Mouse (Mus musculus) intestine, postnatal 0 days (tissue): ENCODE data around the gene Gm14393. TPM values are rescaled to one million over a fixed set of nuclear protein-coding genes. Genes with fewer than 3 reads are reported as not detected.
"Not testable (repeated sequence)": the region's sequence is repeated elsewhere in the genome, so short reads cannot be mapped to it uniquely, and the experiment has no call there.

ENCODE experiments used
- ATAC-seq: fragments of 200-750 bp; cut with Nextera tagmentation; 2 replicates; pipeline ENCODE4 v1.8.0; 2017; ENCODE audit warnings: mild to moderate bottlenecking, moderate TSS enrichment, moderate library complexity
- H3K27ac ChIP-seq: fragments of 300-500 bp; sonication (generic); 2 replicates; pipeline ENCODE4 v1.5.1; 2014; ENCODE audit warnings: mild to moderate bottlenecking, low read depth, low read length, moderate library complexity
- H3K27me3 ChIP-seq: fragments of 300-500 bp; sonication (generic); replicated peaks from 2 replicates; pipeline ENCODE4 v1.6.1; 2014; ENCODE audit warnings: low read length, mixed read lengths; ENCODE audit not compliant: control insufficient read depth, insufficient read depth
- H3K36me3 ChIP-seq: fragments of 300-500 bp; sonication (generic); 2 replicates; pipeline ENCODE4 v1.6.1; 2014; ENCODE audit warnings: mild to moderate bottlenecking, moderate library complexity; ENCODE audit not compliant: control insufficient read depth, insufficient read depth
- H3K4me1 ChIP-seq: fragments of 300-500 bp; sonication (generic); replicated peaks from 2 replicates; pipeline ENCODE4 v1.6.1; 2014; ENCODE audit warnings: antibody characterized with exemption, low read length, mixed read lengths; ENCODE audit not compliant: control insufficient read depth, insufficient read depth
- H3K4me2 ChIP-seq: fragments of 300-500 bp; sonication (generic); replicated peaks from 2 replicates; pipeline ENCODE4 v1.6.1; 2014; ENCODE audit warnings: low read depth, mild to moderate bottlenecking, moderate library complexity
- H3K4me3 ChIP-seq: fragments of 300-500 bp; sonication (generic); 2 replicates; pipeline ENCODE4 v1.5.1; 2014; ENCODE audit warnings: low read depth, low read length
- H3K9ac ChIP-seq: fragments of 300-500 bp; sonication (generic); 2 replicates; pipeline ENCODE4 v1.6.1; 2014; ENCODE audit warnings: mild to moderate bottlenecking, low read depth, low read length
- H3K9me3 ChIP-seq: fragments of 300-500 bp; sonication (generic); 2 replicates; pipeline ENCODE4 v1.6.1; 2016; ENCODE audit warnings: mixed run types; ENCODE audit not compliant: control insufficient read depth
- WGBS: fragments of 180-500 bp; shearing (Covaris S2); extraction: QIAGEN DNeasy Blood & Tissue Kit; methylation state at CpG from one replicate; pipeline ENCODE4 v1.1.7; 2014; 5-methylcytosine and 5-hydroxymethylcytosine counted together
- polyA plus RNA-seq: library from polyadenylated mRNA; unstranded; fragments of >200 nt; fragmentation: Nextera tagmentation; extraction: Ambion mirVana; gene quantifications from 2 replicates; pipeline ENCODE4 v1.2.1, GENCODE M21; 2015

The Gm14393 gene
- 0.77 and 1.2 TPM in 2 replicates for polyA plus RNA-seq

DNA sequence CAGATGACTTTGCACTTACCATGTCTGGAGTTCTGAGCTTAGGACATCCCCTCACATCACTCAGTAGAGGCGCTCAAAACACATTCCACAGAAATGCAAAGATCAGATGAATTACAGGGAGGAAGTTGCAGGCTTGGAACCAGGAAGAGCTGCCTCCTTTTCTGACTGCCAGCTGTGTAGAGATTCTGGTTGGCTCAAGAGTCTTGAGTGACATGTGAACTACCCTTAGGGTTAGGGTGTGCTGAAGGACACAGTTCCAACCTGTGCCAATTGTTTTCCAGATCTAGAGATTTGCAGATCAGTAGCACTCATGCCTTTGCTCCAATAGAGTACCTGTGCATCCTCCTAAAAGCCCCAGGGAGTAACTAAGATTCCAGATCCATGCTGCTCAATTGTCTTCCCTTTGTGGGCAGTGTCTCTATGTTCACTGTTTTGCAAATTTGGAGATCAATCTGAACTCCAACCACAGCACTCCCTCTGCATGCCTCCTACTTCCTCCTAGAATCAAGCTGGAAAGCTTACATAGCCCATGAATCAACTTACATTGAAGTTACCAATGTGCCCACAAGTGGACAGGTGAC lies at the start of gene Gm14393:
Gene Gm14393 (minus strand): TSS at position 101 of the 581 bp plus-strand sequence.
- 66% methylated on average over 1 of the region's 1 CpGs for WGBS
- not testable (repeated sequence) for H3K9ac ChIP-seq, H3K4me1 ChIP-seq, H3K4me3 ChIP-seq, H3K9me3 ChIP-seq, ATAC-seq, H3K27me3 ChIP-seq, H3K27ac ChIP-seq, H3K4me2 ChIP-seq, H3K36me3 ChIP-seq

DNA sequence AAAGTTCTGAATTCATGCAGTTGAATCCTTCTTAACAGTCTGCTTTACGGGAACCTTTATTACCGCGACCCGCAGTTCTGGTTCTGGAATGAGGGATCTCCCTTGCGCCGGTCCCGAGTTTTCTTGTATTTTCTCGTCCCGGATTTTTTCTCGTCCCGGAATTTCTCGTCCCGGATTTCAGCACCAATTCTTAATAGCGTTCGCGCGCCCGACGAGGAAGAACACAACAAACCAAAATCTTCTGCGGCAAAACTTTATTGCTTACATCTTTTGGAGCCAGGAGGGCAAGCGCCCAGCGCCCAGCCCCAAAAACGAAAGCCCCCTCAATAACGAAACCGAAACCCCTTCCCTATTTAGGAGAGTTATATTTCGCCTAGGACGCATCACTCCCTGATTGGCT lies 23.3 kb downstream of the Gm14393 start:
- whole genome bisulfite sequencing: 97% methylated on average over 21 of the region's 27 CpGs
- H3K4me3 ChIP-seq, H3K4me2 ChIP-seq, H3K9ac ChIP-seq, H3K9me3 ChIP-seq, H3K27me3 ChIP-seq, H3K4me1 ChIP-seq, H3K27ac ChIP-seq, ATAC-seq, H3K36me3 ChIP-seq: not testable (repeated sequence)

Other genes starting within 250 kb of the Gm14393 start
- gene Gm14444, start 57.5 kb downstream of the Gm14393 start, polyA plus RNA-seq: not detected in 2 replicates
- gene Gm14399, start 74.2 kb upstream of the Gm14393 start, polyA plus RNA-seq: 2.1 and 2.2 TPM in 2 replicates
- 0.13 and 0.17 TPM in 2 replicates for gene Gm14443, start 108.1 kb upstream of the Gm14393 start, polyA plus RNA-seq
- gene Gm14391, start 139.1 kb upstream of the Gm14393 start, polyA plus RNA-seq: 1.3 and 1.7 TPM in 2 replicates
- gene Gm14440, start 207.3 kb upstream of the Gm14393 start, polyA plus RNA-seq: 0.41 TPM in 1 of 2 replicates, not detected in the other